Mouse (Mus musculus) erythroblast, embryonic 14.5 days (primary cell): Measurements from ENCODE around the gene Ncam1. TPM values are rescaled to one million over a fixed set of nuclear protein-coding genes. Genes with fewer than 3 reads are reported as not detected.

ENCODE experiments used
- H3K27me3 ChIP-seq: 2 replicates; pipeline ENCODE4 v1.6.1; 2012; ENCODE audit warnings: inconsistent platforms; ENCODE audit not compliant: control insufficient read depth
- H3K36me3 ChIP-seq: 2 replicates; pipeline ENCODE4 v1.6.1; 2012; ENCODE audit warnings: mild to moderate bottlenecking, inconsistent platforms; ENCODE audit not compliant: control insufficient read depth
- H3K4me1 ChIP-seq: 2 replicates; pipeline ENCODE4 v1.6.1; 2012; ENCODE audit warnings: inconsistent platforms; ENCODE audit not compliant: control insufficient read depth
- H3K4me3 ChIP-seq: replicated peaks from 2 replicates; pipeline ENCODE3; 2012; ENCODE audit warnings: moderate library complexity, mild to moderate bottlenecking, inconsistent platforms
- H3K9me3 ChIP-seq: 2 replicates; pipeline ENCODE4 v1.6.1; 2012; ENCODE audit warnings: low read length, inconsistent platforms, mixed read lengths; ENCODE audit not compliant: control insufficient read depth
- GATA1 ChIP-seq: IDR thresholded peaks from 2 replicates; pipeline ENCODE4 v1.6.1; 2012; ENCODE audit warnings: low read length, inconsistent platforms, mixed read lengths
- TAL1 ChIP-seq: IDR thresholded peaks from 3 replicates; pipeline ENCODE4 v1.6.1; 2012; ENCODE audit warnings: low read length, inconsistent platforms, mixed read lengths
- polyA plus RNA-seq: library from polyadenylated mRNA; stranded (reverse); fragments of >175 nt; gene quantifications from 2 replicates; pipeline ENCODE4 v1.2.3, GENCODE M21; 2012

The Ncam1 gene
- polyA plus RNA-seq, 1 experiment, result 0.01 TPM

- no peak for TF ChIP-seq GATA1
- no peak for TF ChIP-seq TAL1
- Histone ChIP-seq H3K36me3 (no peaks in the 10 kb centered on the region), H3K4me3 (no peak overlapping the region), H3K27me3 (no peaks in the 10 kb centered on the region), H3K4me1 (no peaks in the 10 kb centered on the region), H3K9me3 (no peaks in the 10 kb centered on the region)
Observed at GRCm38 (mm10) chr9:49704196-49704967, 94.3 kb downstream of the Ncam1 start.

DNA sequence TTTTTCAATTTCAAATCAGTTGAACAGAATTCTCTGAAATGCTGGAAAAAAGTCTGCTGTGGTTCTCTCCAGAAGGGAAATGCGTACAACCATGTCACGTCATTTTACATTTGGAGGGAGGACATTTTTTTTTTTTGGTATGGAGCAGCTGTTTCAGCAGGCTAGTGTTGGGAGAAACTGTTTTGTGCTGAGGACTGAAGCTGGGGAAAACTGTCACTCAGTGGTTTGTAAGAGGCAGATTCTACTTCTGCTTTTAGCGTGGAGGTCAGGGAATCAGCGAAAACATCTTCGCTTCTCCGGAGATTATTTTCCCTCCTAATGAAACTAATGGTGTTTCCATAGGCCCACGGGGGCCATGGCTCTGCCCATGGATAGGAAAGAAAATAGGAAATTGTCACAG is 103.4 kb downstream of the Ncam1 start:
- Histone ChIP-seq H3K9me3 (no peaks in the 10 kb centered on the region), H3K4me1 (no peaks in the 10 kb centered on the region), H3K27me3 (no peaks in the 10 kb centered on the region), H3K4me3 (no peak overlapping the region), H3K36me3 (no peaks in the 10 kb centered on the region)
- TF ChIP-seq TAL1 (no peak), GATA1 (no peak)

GRCm38 (mm10) chr9:49692791-49693190 is 105.9 kb downstream of the Ncam1 start:
- Histone ChIP-seq H3K27me3 (no peaks in the 10 kb centered on the region), H3K36me3 (no peaks in the 10 kb centered on the region), H3K4me1 (no peaks in the 10 kb centered on the region), H3K4me3 (no peak overlapping the region), H3K9me3 (no peaks in the 10 kb centered on the region; the same call in 1 of the 2 replicates)
- TF ChIP-seq GATA1, result no peak
- TF ChIP-seq TAL1, result no peak

DNA sequence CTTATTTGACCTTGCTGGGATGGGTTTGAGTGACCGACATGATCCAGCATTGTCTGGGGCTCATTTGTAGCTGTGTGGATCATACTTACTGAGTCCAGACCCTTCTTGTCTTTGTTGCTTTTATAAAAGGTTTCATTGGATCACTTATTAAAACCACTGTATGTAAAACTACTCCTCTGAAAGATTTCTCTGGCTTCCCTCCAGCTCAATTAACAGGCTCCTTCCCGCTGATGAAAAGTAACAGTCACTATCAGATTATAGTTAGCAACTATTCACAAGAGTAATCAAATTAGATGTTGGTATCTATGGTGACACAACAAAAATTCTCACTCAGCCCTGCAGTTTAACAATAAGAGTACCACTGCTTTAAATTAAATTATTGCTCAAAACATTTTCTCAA is 107.4 kb downstream of the Ncam1 start:
- Histone ChIP-seq H3K4me3 (no peak overlapping the region), H3K36me3 (no peaks in the 10 kb centered on the region), H3K9me3 (no peaks in the 10 kb centered on the region; the same call in 1 of the 2 replicates), H3K27me3 (no peaks in the 10 kb centered on the region), H3K4me1 (no peaks in the 10 kb centered on the region)
- TF ChIP-seq GATA1 (no peak), TAL1 (no peak)

- H3K27me3 ChIP-seq, result no peaks in the 10 kb centered on the region
- no peak overlapping the region for H3K4me3 ChIP-seq
- H3K36me3 ChIP-seq, result no peaks in the 10 kb centered on the region
- H3K9me3 ChIP-seq, result no peaks in the 10 kb centered on the region; the same call in 1 of the 2 replicates
- TF ChIP-seq GATA1, result no peak
- no peak for TF ChIP-seq TAL1
- H3K4me1 ChIP-seq, result no peaks in the 10 kb centered on the region
Observed at GRCm38 (mm10) chr9:49683566-49684273, 115.0 kb downstream of the Ncam1 start.

- Histone ChIP-seq H3K4me1 (no peaks in the 10 kb centered on the region), H3K4me3 (no peak overlapping the region), H3K27me3 (no peaks in the 10 kb centered on the region), H3K9me3 (no peaks in the 10 kb centered on the region), H3K36me3 (no peaks in the 10 kb centered on the region)
- no peak for TF ChIP-seq TAL1
- no peak for TF ChIP-seq GATA1
Observed at GRCm38 (mm10) chr9:49681848-49682469, 116.8 kb downstream of the Ncam1 start.

DNA sequence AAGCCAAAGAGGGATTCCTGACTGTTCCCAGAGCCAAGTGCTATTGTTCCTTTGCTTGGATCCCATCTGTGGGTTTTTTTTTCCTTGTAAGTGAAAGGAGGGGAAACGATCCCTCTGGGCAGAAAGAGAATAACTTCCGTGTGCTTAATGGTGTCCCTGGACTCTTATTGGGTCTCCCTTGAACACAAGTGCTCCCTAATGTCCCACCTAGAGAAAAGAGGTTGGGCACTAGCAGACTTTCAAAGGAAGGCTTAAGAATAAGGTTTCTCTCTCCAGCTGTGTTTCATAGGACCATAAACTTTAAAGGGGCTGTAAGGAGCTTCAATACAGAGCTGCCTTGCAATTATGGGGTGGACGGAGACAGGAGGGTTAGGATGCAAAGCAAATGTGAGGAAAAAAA is 119.5 kb downstream of the Ncam1 start:
- H3K36me3 ChIP-seq, result no peaks in the 10 kb centered on the region
- H3K9me3 ChIP-seq, result no peaks in the 10 kb centered on the region
- no peaks in the 10 kb centered on the region for H3K4me1 ChIP-seq
- H3K4me3 ChIP-seq, result no peak overlapping the region
- no peaks in the 10 kb centered on the region for H3K27me3 ChIP-seq
- TF ChIP-seq GATA1 (no peak), TAL1 (no peak)

DNA sequence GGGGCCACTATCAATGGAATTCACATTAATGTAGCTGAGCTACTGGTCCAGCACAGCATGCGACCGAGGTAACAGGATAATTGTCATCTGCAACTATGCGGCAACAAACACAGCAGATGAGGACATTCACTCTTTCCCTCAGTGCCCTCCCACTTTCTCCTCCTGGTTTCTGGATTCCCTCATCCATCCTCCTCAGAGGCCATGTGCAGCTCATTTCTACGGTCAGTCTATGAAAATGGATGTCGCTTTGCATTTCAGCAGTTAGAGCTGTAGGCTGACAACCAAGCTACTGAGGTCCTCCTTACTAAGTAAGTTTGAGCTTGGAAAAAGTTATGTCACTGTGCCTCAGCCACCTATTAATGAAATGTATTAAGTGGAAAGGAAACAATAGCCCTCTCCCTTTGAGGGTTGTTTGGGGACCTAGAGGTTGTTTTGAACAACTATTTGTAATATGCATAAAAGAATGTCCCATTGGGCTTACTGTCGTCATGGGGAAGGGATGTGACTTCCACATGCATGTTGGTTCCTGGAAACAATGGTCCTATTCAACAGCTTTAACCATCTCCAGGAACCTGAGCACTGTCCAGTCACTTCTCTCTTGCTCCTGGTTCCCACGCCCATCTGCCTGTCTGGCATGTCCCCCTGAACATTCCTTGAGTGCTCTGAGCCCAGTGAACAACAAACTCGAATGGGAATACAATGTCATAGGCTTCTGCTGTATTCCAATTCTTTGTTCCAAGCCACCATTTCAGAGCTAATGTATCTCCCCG is 122.8 kb downstream of the Ncam1 start:
- Histone ChIP-seq H3K4me1 (no peaks in the 10 kb centered on the region), H3K4me3 (no peak overlapping the region), H3K36me3 (no peaks in the 10 kb centered on the region), H3K27me3 (no peaks in the 10 kb centered on the region), H3K9me3 (no peaks in the 10 kb centered on the region)
- TF ChIP-seq TAL1 (no peak), GATA1 (no peak)
